Comparison of ENCODE assay signal across 8 mouse cellular contexts in the genomic region with DNA sequence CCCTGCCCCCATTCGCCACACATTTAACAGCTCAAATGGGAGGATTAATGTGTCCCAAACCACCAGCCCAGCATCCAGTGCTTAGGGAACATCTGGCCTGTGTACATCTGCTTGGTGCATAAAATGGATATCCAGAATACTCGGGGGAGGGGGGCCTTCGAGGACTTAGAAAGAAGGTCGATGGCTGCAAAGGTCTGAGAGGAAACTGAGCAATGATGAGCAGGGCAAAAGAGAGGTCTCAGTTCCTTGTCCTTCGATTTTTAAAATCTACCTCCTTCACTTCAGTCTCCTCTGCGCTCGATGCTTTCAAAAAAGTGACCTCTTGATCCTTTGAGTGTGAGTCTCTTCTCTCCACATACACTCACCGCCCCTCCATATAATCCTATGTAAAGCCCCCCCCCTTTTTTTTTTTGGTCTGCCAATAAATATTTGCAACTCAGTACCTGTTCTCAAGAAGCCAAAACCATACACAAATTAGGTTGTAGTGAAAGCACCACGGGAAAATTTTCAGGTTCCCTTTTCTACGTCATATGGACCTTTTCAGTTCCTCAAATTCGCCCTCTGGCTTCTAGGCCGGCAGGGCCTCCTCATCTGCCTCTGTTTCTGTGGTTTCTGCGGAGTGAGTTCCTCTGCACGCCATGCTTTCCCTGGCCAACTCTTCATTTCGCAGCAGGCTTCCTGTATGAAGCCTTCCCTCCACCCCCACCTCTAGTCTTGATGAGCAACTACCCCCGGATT. TPM values are rescaled to one million over a fixed set of nuclear protein-coding genes. Genes with fewer than 3 reads are reported as not detected.
DNase-seq lines count a peak whose midpoint lies in the region; ATAC-seq and TF ChIP-seq lines count a peak whose summit lies in the region.

No protein-coding gene starts in this region.

- H3K4me2 ChIP-seq in embryonic facial prominence, embryonic 15.5 days (replicated peaks): peak overlapping the region; percentile 73
- H3K4me2 ChIP-seq in intestine, postnatal 0 days (replicated peaks; ENCODE audit: low read depth): peak overlapping the region; percentile 82
- peak overlapping the region; percentile 79 for H3K4me2 ChIP-seq in midbrain, embryonic 11.5 days

- peak overlapping the region; percentile 53; the same call in 1 of the 2 replicates for H3K27ac ChIP-seq in kidney, adult 2 months (ENCODE audit: insufficient read depth, low read depth, low read length)
- peak overlapping the region; percentile 92 for H3K27ac ChIP-seq in embryonic facial prominence, embryonic 15.5 days (replicated peaks)
- H3K27ac ChIP-seq in intestine, postnatal 0 days (ENCODE audit: low read depth, low read length): peak overlapping the region; percentile 91
- peak overlapping the region; percentile 73 for H3K27ac ChIP-seq in midbrain, embryonic 11.5 days (ENCODE audit: low read depth, low read length)

- peak; percentile 17; the same call in 1 of the 2 replicates for ATAC-seq in embryonic facial prominence, embryonic 15.5 days (ENCODE audit: insufficient number of reproducible peaks, low FRiP score, low TSS enrichment, low read depth)
- ATAC-seq in intestine, postnatal 0 days: peak; percentile 25; the same call in 1 of the 2 replicates
- ATAC-seq in midbrain, embryonic 11.5 days (ENCODE audit: low FRiP score): no peak

- TF ChIP-seq POLR2A in kidney, adult 2 months (IDR thresholded peaks at IDR 0.05; ENCODE audit: low read depth, low read length): no peak

- DNase-seq in kidney, adult 2 months: no peak
- no peak for DNase-seq in kidney, postnatal 10 days
- no peak for DNase-seq in midbrain, embryonic 11.5 days (ENCODE audit: low spot score, missing footprints)
- no peak for DNase-seq in right cerebral cortex, adult 2 months (ENCODE audit: low spot score in 2 of 2)
- DNase-seq in ovary, postnatal 36 days (ENCODE audit: low spot score): no peak

- H3K9ac ChIP-seq in embryonic facial prominence, embryonic 15.5 days: peak overlapping the region; percentile 57
- H3K9ac ChIP-seq in intestine, postnatal 0 days (ENCODE audit: low read depth, low read length): peak overlapping the region; percentile 87
- H3K9ac ChIP-seq in midbrain, embryonic 11.5 days (ENCODE audit: low read length): peak overlapping the region; percentile 79

- peaks cover 4% of the 10 kb centered on the region; the same call in 1 of the 2 replicates for H3K4me1 ChIP-seq in kidney, adult 2 months (ENCODE audit: control insufficient read depth, insufficient read depth, low read length)
- H3K4me1 ChIP-seq in E14TG2a.4 (replicated peaks; ENCODE audit: low read depth, low read length): peaks cover 48% of the 10 kb centered on the region
- peaks cover 11% of the 10 kb centered on the region for H3K4me1 ChIP-seq in embryonic facial prominence, embryonic 15.5 days
- H3K4me1 ChIP-seq in intestine, postnatal 0 days (replicated peaks; ENCODE audit: control insufficient read depth, insufficient read depth, low read length): no peaks in the 10 kb centered on the region; the same call in 1 of the 2 replicates
- H3K4me1 ChIP-seq in midbrain, embryonic 11.5 days (ENCODE audit: control insufficient read depth, insufficient read depth, low read length): peaks cover 10% of the 10 kb centered on the region

- no peaks in the 10 kb centered on the region for H3K36me3 ChIP-seq in kidney, adult 2 months (ENCODE audit: control insufficient read depth, insufficient read depth, low read length)
- peaks cover 36% of the 10 kb centered on the region for H3K36me3 ChIP-seq in E14TG2a.4 (ENCODE audit: insufficient read depth, low read length)
- H3K36me3 ChIP-seq in embryonic facial prominence, embryonic 15.5 days: peaks cover 8% of the 10 kb centered on the region; the same call in 1 of the 2 replicates
- H3K36me3 ChIP-seq in intestine, postnatal 0 days (ENCODE audit: control insufficient read depth, insufficient read depth): 0 out of 2 replicates have a peak, but pooled peaks cover 8% of the 10 kb centered on the region
- no peaks in the 10 kb centered on the region for H3K36me3 ChIP-seq in midbrain, embryonic 11.5 days (ENCODE audit: control insufficient read depth, insufficient read depth, low read length)

- H3K27me3 ChIP-seq in kidney, adult 2 months (replicated peaks; ENCODE audit: control insufficient read depth, insufficient read depth, low read length): no peaks in the 10 kb centered on the region
- H3K27me3 ChIP-seq in E14TG2a.4 (ENCODE audit: insufficient read depth, low read length): no peaks in the 10 kb centered on the region
- H3K27me3 ChIP-seq in embryonic facial prominence, embryonic 15.5 days: no peaks in the 10 kb centered on the region
- H3K27me3 ChIP-seq in intestine, postnatal 0 days (replicated peaks; ENCODE audit: control insufficient read depth, insufficient read depth, low read length): no peaks in the 10 kb centered on the region
- H3K27me3 ChIP-seq in midbrain, embryonic 11.5 days (ENCODE audit: control insufficient read depth, insufficient read depth, low read length): no peaks in the 10 kb centered on the region

- 13% methylated on average over 16 of the region's 16 CpGs for WGBS in kidney, adult 2 months
- 20% methylated on average over 16 of the region's 16 CpGs for WGBS in embryonic facial prominence, embryonic 15.5 days
- 22% methylated on average over 16 of the region's 16 CpGs for WGBS in intestine, postnatal 0 days
- WGBS in midbrain, embryonic 11.5 days: 26% methylated on average over 16 of the region's 16 CpGs

- no peaks in the 10 kb centered on the region for H3K9me3 ChIP-seq in E14TG2a.4 (ENCODE audit: low read length)
- H3K9me3 ChIP-seq in embryonic facial prominence, embryonic 15.5 days (replicated peaks): no peaks in the 10 kb centered on the region
- H3K9me3 ChIP-seq in intestine, postnatal 0 days (ENCODE audit: control insufficient read depth): no peaks in the 10 kb centered on the region
- H3K9me3 ChIP-seq in midbrain, embryonic 11.5 days (ENCODE audit: control insufficient read depth, low read length): no peaks in the 10 kb centered on the region

- H3K4me3 ChIP-seq in kidney, adult 2 months (ENCODE audit: insufficient read depth, low read depth, low read length): peak overlapping the region; percentile 80
- peak overlapping the region; percentile 91 for H3K4me3 ChIP-seq in E14TG2a.4 (replicated peaks; ENCODE audit: low read length)
- peak overlapping the region; percentile 80 for H3K4me3 ChIP-seq in embryonic facial prominence, embryonic 15.5 days (replicated peaks)
- peak overlapping the region; percentile 95 for H3K4me3 ChIP-seq in intestine, postnatal 0 days (ENCODE audit: low read depth, low read length)
- peak overlapping the region; percentile 81 for H3K4me3 ChIP-seq in midbrain, embryonic 11.5 days (ENCODE audit: low read depth, low read length)

- no peak for TF ChIP-seq CTCF in kidney, adult 2 months (conservative IDR thresholded peaks at IDR 0.05; ENCODE audit: insufficient read depth, insufficient read length, low read depth, low read length)
- TF ChIP-seq CTCF in E14TG2a.4 (conservative IDR thresholded peaks at IDR 0.05; ENCODE audit: low read length): no peak
- no peak for TF ChIP-seq CTCF in intestine, postnatal 0 days (IDR thresholded peaks at IDR 0.05; ENCODE audit: low read depth)

RNA-seq across cellular contexts. Expression of gene Cnpy3, which starts 0.8 kb away (rescaled TPM):
- 48.3 and 51.4 TPM in 2 replicates for polyA plus RNA-seq in kidney, adult 2 months (2012; rRNA removed)
- 74.2 and 78.2 TPM in 2 replicates for polyA plus RNA-seq in embryonic facial prominence, embryonic 15.5 days (2015; fragmentation: Nextera tagmentation; extraction: Ambion mirVana)
- polyA plus RNA-seq in intestine, postnatal 0 days (2015; fragmentation: Nextera tagmentation; extraction: Ambion mirVana): 32.2 and 35.6 TPM in 2 replicates
- polyA plus RNA-seq in midbrain, embryonic 11.5 days (2014; fragmentation: Nextera tagmentation; extraction: Ambion mirVana): 49.8 and 56.3 TPM in 2 replicates

RNA-seq across cellular contexts. Expression of gene Ptcra, which starts 12.3 kb away (rescaled TPM):
- polyA plus RNA-seq in kidney, adult 2 months (2012; rRNA removed): 0.06 TPM in 1 of 2 replicates, not detected in the other
- 0.41 and 0.47 TPM in 2 replicates for polyA plus RNA-seq in embryonic facial prominence, embryonic 15.5 days (2015; fragmentation: Nextera tagmentation; extraction: Ambion mirVana)
- 0.24 and 0.33 TPM in 2 replicates for polyA plus RNA-seq in intestine, postnatal 0 days (2015; fragmentation: Nextera tagmentation; extraction: Ambion mirVana)
- polyA plus RNA-seq in midbrain, embryonic 11.5 days (2014; fragmentation: Nextera tagmentation; extraction: Ambion mirVana): 0.48 and 0.70 TPM in 2 replicates

RNA-seq across cellular contexts. Expression of gene 2310039H08Rik, which starts 21.2 kb away (rescaled TPM):
- 131 and 174 TPM in 2 replicates for polyA plus RNA-seq in kidney, adult 2 months (2012; rRNA removed)
- polyA plus RNA-seq in embryonic facial prominence, embryonic 15.5 days (2015; fragmentation: Nextera tagmentation; extraction: Ambion mirVana): 82.4 and 84.0 TPM in 2 replicates
- polyA plus RNA-seq in intestine, postnatal 0 days (2015; fragmentation: Nextera tagmentation; extraction: Ambion mirVana): 123 and 124 TPM in 2 replicates
- 55.0 and 57.9 TPM in 2 replicates for polyA plus RNA-seq in midbrain, embryonic 11.5 days (2014; fragmentation: Nextera tagmentation; extraction: Ambion mirVana)

RNA-seq across cellular contexts. Expression of gene Gnmt, which starts 22.3 kb away (rescaled TPM):
- 54.3 and 59.7 TPM in 2 replicates for polyA plus RNA-seq in kidney, adult 2 months (2012; rRNA removed)
- polyA plus RNA-seq in embryonic facial prominence, embryonic 15.5 days (2015; fragmentation: Nextera tagmentation; extraction: Ambion mirVana): 2.0 and 2.1 TPM in 2 replicates
- polyA plus RNA-seq in intestine, postnatal 0 days (2015; fragmentation: Nextera tagmentation; extraction: Ambion mirVana): 0.39 and 0.48 TPM in 2 replicates
- 0.37 and 0.82 TPM in 2 replicates for polyA plus RNA-seq in midbrain, embryonic 11.5 days (2014; fragmentation: Nextera tagmentation; extraction: Ambion mirVana)

RNA-seq across cellular contexts. Expression of gene Rpl7l1, which starts 31.2 kb away (rescaled TPM):
- 30.5 and 38.4 TPM in 2 replicates for polyA plus RNA-seq in kidney, adult 2 months (2012; rRNA removed)
- 136 and 145 TPM in 2 replicates for polyA plus RNA-seq in embryonic facial prominence, embryonic 15.5 days (2015; fragmentation: Nextera tagmentation; extraction: Ambion mirVana)
- 77.1 and 78.5 TPM in 2 replicates for polyA plus RNA-seq in intestine, postnatal 0 days (2015; fragmentation: Nextera tagmentation; extraction: Ambion mirVana)
- 170 and 179 TPM in 2 replicates for polyA plus RNA-seq in midbrain, embryonic 11.5 days (2014; fragmentation: Nextera tagmentation; extraction: Ambion mirVana)
